Mouse (Mus musculus) hindbrain, embryonic 16.5 days (tissue): ENCODE measurements around the gene Gm4858. TPM values are rescaled to one million over a fixed set of nuclear protein-coding genes. Genes with fewer than 3 reads are reported as not detected.
"Not testable (repeated sequence)": the region's sequence is repeated elsewhere in the genome, so short reads cannot be mapped to it uniquely, and the experiment has no call there.

Experiments used
- ATAC-seq: fragments of 200-750 bp; cut with Nextera tagmentation; 2 replicates; pipeline ENCODE4 v1.8.0; 2017; ENCODE audit warnings: moderate TSS enrichment, moderate library complexity
- H3K27ac ChIP-seq: fragments of 300-500 bp; sonication (generic); 2 replicates; pipeline ENCODE4 v1.5.1; 2014; ENCODE audit warnings: low read depth, mild to moderate bottlenecking, control low read depth, low read length, moderate library complexity
- H3K27me3 ChIP-seq: fragments of 300-500 bp; sonication (generic); replicated peaks from 2 replicates; pipeline ENCODE4 v1.6.1; 2014; ENCODE audit warnings: low read length; ENCODE audit not compliant: control insufficient read depth, insufficient read depth
- H3K36me3 ChIP-seq: fragments of 300-500 bp; sonication (generic); 2 replicates; pipeline ENCODE4 v1.6.1; 2014; ENCODE audit warnings: mild to moderate bottlenecking, low read length, moderate library complexity, mixed read lengths; ENCODE audit not compliant: control insufficient read depth, insufficient read depth
- H3K4me1 ChIP-seq: fragments of 300-500 bp; sonication (generic); 2 replicates; pipeline ENCODE4 v1.6.1; 2014; ENCODE audit warnings: low read depth, low read length; ENCODE audit not compliant: control insufficient read depth, insufficient read depth
- H3K4me2 ChIP-seq: fragments of 300-500 bp; sonication (generic); 2 replicates; pipeline ENCODE4 v1.6.1; 2014; ENCODE audit warnings: mild to moderate bottlenecking, low read length, control low read depth, moderate library complexity
- H3K4me3 ChIP-seq: fragments of 300-500 bp; sonication (generic); 2 replicates; pipeline ENCODE4 v1.5.1; 2014; ENCODE audit warnings: mild to moderate bottlenecking, low read length, control low read depth, moderate library complexity
- H3K9ac ChIP-seq: fragments of 300-500 bp; sonication (generic); 2 replicates; pipeline ENCODE4 v1.6.1; 2014; ENCODE audit warnings: low read depth, mild to moderate bottlenecking, control low read depth, low read length, moderate library complexity
- H3K9me3 ChIP-seq: fragments of 300-500 bp; sonication (generic); 2 replicates; pipeline ENCODE4 v1.6.1; 2014; ENCODE audit warnings: mild to moderate bottlenecking, low read length, moderate library complexity; ENCODE audit not compliant: control insufficient read depth
- whole genome bisulfite sequencing: fragments of 180-500 bp; shearing (Covaris S2); extraction: QIAGEN DNeasy Blood & Tissue Kit; methylation state at CpG from one replicate; pipeline ENCODE4 v1.1.7; 2014; 5-methylcytosine and 5-hydroxymethylcytosine counted together
- polyA plus RNA-seq: library from polyadenylated mRNA; unstranded; fragments of >200 nt; fragmentation: Nextera tagmentation; extraction: Ambion mirVana; gene quantifications from 2 replicates; pipeline ENCODE4 v1.2.1, GENCODE M21; 2015

Gene Gm4858
- polyA plus RNA-seq, 1 experiment from 2014 or later = not detected

DNA sequence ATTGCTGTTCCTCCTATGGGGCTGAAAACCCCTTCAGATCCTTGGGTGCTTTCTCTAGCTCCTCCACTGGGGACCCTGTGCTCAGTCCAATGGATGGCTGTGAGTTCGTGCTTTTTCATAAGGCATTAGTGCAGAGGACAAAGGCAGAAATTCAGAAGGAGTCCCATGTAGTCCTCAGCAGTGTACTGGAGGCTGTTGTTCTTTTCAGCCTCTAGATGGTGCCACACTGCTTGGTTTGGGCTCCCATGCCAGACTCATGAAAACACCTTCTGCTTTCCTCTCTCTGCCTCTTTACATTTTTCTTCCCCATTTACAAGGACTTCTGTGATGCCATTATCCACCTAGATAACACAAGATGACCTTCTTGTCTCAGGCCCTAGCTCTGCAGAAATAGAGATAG, 25.0 kb downstream of the Gm4858 start:
- ATAC-seq, H3K4me1 ChIP-seq, H3K9ac ChIP-seq, H3K27ac ChIP-seq, H3K36me3 ChIP-seq, H3K4me3 ChIP-seq, H3K4me2 ChIP-seq, H3K9me3 ChIP-seq, H3K27me3 ChIP-seq: not testable (repeated sequence)
- WGBS = 44% methylated on average over 1 of the region's 1 CpGs

DNA sequence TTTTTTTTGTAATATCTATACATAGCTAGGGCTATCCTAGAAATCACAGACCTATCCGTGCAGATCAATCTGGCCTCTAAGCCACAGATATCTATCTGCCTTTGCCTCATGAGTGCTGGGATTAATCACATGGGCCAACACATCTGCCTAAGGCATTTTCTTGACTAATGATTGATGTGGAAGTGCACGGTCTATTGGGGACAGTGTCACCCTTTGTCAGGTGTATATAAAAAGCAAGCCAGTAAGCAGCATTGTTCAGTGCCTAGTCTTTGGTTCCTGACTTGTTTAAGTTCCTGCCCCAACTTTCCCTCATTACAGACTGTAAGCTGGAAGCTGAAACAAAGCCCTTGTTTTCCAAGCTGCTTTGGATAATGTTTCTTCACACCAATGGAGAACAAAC, 27.8 kb downstream of the Gm4858 start:
- Histone ChIP-seq H3K4me2 (no peak overlapping the region), H3K36me3 (no peaks in the 10 kb centered on the region), H3K4me1 (no peaks in the 10 kb centered on the region), H3K4me3 (no peak overlapping the region), H3K9me3 (no peaks in the 10 kb centered on the region), H3K27me3 (no peaks in the 10 kb centered on the region), H3K9ac (no peak overlapping the region), H3K27ac (no peak overlapping the region)
- WGBS = 61% methylated on average over 2 of the region's 2 CpGs
- no peak for ATAC-seq

DNA sequence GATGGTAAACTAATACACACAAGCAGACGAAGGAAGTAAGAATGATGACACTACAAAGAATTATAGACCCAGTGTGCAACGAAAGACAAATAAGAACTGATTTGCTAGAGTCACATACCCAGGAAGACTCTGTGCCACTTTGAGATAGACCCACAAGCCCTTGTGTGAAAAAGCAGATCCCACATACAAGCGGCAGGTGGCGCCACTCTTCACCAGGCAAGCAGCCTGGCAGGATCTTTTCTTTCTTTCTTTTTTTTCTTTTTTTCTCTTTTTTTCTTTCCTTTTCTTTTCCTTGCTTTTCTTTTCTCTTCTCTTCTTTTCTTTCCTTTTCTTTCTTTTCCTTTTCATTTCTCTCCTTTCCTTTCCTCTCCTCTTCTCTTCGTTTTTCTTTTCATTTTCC, 43.0 kb downstream of the Gm4858 start:
- Histone ChIP-seq H3K9ac (no peak overlapping the region), H3K4me1 (no peaks in the 10 kb centered on the region), H3K27ac (no peak overlapping the region), H3K27me3 (no peaks in the 10 kb centered on the region), H3K4me3 (no peak overlapping the region), H3K36me3 (no peaks in the 10 kb centered on the region), H3K9me3 (no peaks in the 10 kb centered on the region), H3K4me2 (no peak overlapping the region)
- 44% methylated on average over 5 of the region's 5 CpGs for WGBS
- ATAC-seq = no peak

DNA sequence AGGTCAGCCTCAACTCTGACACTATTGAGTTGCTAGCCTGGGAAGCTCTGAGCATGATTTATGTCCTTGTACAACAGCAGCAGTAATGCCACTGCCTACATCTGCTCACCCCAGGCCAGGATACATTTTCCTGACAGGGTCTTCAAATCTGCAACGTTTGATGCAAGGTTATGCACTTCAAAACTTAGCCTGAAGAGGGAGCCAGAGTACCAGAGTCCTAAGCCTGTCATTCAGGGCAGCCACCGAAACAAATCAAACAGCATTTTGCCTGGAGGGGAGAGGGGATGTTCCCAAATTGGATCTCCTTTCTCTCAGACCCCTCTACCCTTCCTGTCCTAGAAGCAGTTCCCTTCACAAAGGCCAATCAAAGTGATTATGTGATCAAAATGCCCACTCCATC, 45.9 kb downstream of the Gm4858 start:
- H3K9me3 ChIP-seq = no peaks in the 10 kb centered on the region
- no peak overlapping the region for H3K27ac ChIP-seq
- H3K4me3 ChIP-seq = no peak overlapping the region
- ATAC-seq = no peak
- H3K36me3 ChIP-seq = no peaks in the 10 kb centered on the region
- no peaks in the 10 kb centered on the region for H3K27me3 ChIP-seq
- no peaks in the 10 kb centered on the region for H3K4me1 ChIP-seq
- WGBS = 3% methylated on average over 2 of the region's 2 CpGs
- no peak overlapping the region for H3K4me2 ChIP-seq
- H3K9ac ChIP-seq = no peak overlapping the region

DNA sequence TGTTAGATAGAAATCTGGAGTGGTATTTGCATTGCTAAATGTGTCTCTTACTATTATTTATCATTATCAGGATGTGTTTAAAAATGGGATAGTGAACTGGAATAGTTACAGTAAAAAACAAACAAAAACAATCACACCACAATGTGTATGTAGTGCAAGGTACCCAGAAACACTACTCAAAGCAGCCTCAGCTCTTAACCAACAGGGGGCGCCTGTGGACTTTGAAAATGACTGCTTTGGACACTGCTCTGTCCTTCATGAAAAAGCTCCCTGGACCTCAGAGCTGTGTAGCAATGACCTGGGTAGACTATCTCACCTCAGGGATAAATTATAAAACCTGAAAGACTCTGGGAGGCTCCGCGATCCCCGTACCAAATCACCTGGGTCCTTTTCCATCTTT, 50.5 kb downstream of the Gm4858 start:
- ATAC-seq = no peak
- Histone ChIP-seq H3K9me3 (no peaks in the 10 kb centered on the region), H3K9ac (no peak overlapping the region), H3K4me1 (no peaks in the 10 kb centered on the region), H3K27me3 (no peaks in the 10 kb centered on the region), H3K36me3 (no peaks in the 10 kb centered on the region), H3K4me3 (no peak overlapping the region), H3K4me2 (no peak overlapping the region), H3K27ac (no peak overlapping the region)
- 50% methylated on average over 4 of the region's 4 CpGs for WGBS

Other genes with a start within 250 kb of the Gm4858 start
- not detected in 2 replicates for gene Kprp, start 241.6 kb upstream of the Gm4858 start, polyA plus RNA-seq
- gene Lce1l, start 217.5 kb upstream of the Gm4858 start, polyA plus RNA-seq = not detected in 2 replicates
- gene 2310050C09Rik, start 198.6 kb upstream of the Gm4858 start, polyA plus RNA-seq = not detected in 2 replicates
- gene Lce3a, start 142.6 kb upstream of the Gm4858 start, polyA plus RNA-seq = not detected in 2 replicates
- not detected in 2 replicates for gene Lce3b, start 135.8 kb upstream of the Gm4858 start, polyA plus RNA-seq
- 0.89 TPM in 1 of 2 replicates, not detected in the other for gene Lce3c, start 124.3 kb upstream of the Gm4858 start, polyA plus RNA-seq
- not detected in 2 replicates for gene Lce3d, start 111.4 kb upstream of the Gm4858 start, polyA plus RNA-seq
- gene Lce3e, start 101.8 kb upstream of the Gm4858 start, polyA plus RNA-seq = not detected in 2 replicates
- gene Lce3f, start 76.6 kb upstream of the Gm4858 start, polyA plus RNA-seq = not detected in 2 replicates
- 2.1 and 2.3 TPM in 2 replicates for gene Crct1, start 53.1 kb upstream of the Gm4858 start, polyA plus RNA-seq
- not detected in 2 replicates for gene Lce1m, start 49.8 kb upstream of the Gm4858 start, polyA plus RNA-seq
- not detected in 2 replicates for gene Crnn, start 76.0 kb downstream of the Gm4858 start, polyA plus RNA-seq
- not detected in 2 replicates for gene Flg2, start 128.5 kb downstream of the Gm4858 start, polyA plus RNA-seq
- not detected in 2 replicates for gene Flg, start 204.7 kb downstream of the Gm4858 start, polyA plus RNA-seq